Mouse (Mus musculus): ENCODE measurements at regions not wholly inside any gene's neighbourhood (a gene's known extent, or its start where the extent isn't known, plus 50 kb on each side); places are given as distances from the start of the nearest gene placed in this dataset.

DNA sequence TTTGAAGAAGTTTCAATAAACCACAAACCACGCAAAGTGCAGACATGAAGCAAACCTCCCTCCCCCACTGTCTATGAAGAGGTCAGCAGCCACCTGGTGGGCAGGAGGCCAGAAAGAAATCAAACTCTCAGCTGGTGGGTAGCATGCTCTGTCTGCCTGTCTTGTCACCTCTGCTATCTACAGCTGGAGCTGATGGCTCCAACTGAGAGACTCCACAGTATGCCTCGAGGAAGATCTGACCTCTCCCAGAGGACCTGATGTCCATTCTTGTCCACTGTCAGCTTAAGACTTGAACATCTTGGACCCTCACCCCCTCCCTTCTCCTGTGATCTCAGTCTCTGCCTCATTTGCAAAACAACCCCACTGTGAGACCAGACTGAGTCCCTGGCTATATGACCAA is 585.0 kb upstream of the Cdh11 start:
- TF ChIP-seq CHD2 (IDR thresholded peaks at IDR 0.05; ENCODE audit: low read depth, low read length): no peak
- TF ChIP-seq HCFC1 (IDR thresholded peaks at IDR 0.05; ENCODE audit: borderline replicate concordance, insufficient read depth, low read length): no peak
- no peak for TF ChIP-seq ZNF384 (IDR thresholded peaks at IDR 0.05; ENCODE audit: low read depth, low read length)
- TF ChIP-seq MAFK (IDR thresholded peaks at IDR 0.05; ENCODE audit: insufficient read depth, low read depth, low read length): no peak
